Mouse (Mus musculus): ENCODE data around the gene 5730409E04Rik.

GRCm38 (mm10) chr4:126569783-126570182, 39.8 kb upstream of the 5730409E04Rik start:
- TF ChIP-seq CTCF (IDR thresholded peaks at IDR 0.05; ENCODE audit: extremely low read depth, insufficient read depth, low read length) (no peak), POLR2A (IDR thresholded peaks at IDR 0.05; ENCODE audit: extremely low read depth, insufficient read depth, low read length) (no peak)
